Mouse (Mus musculus) lung, embryonic 15.5 days (tissue): Measurements from ENCODE around the gene Cabin1. TPM values are rescaled to one million over a fixed set of nuclear protein-coding genes. Genes with fewer than 3 reads are reported as not detected.

Experiments
- ATAC-seq: fragments of 200-750 bp; cut with Nextera tagmentation; 2 replicates; pipeline ENCODE4 v1.8.0; 2017; ENCODE audit warnings: moderate number of reproducible peaks, borderline replicate concordance; ENCODE audit not compliant: low FRiP score, low TSS enrichment; ENCODE audit errors: extremely low read depth
- H3K27ac ChIP-seq: fragments of 300-500 bp; sonication (generic); 2 replicates; pipeline ENCODE4 v1.5.1; 2015; ENCODE audit warnings: moderate library complexity, mild to moderate bottlenecking, inconsistent platforms
- H3K27me3 ChIP-seq: fragments of 300-500 bp; sonication (generic); 2 replicates; pipeline ENCODE4 v1.6.1; 2015; ENCODE audit warnings: inconsistent platforms
- H3K36me3 ChIP-seq: fragments of 300-500 bp; sonication (generic); 2 replicates; pipeline ENCODE4 v1.6.1; 2015; ENCODE audit warnings: inconsistent platforms
- H3K4me1 ChIP-seq: fragments of 300-500 bp; sonication (generic); 2 replicates; pipeline ENCODE4 v1.6.1; 2015; ENCODE audit warnings: inconsistent platforms
- H3K4me2 ChIP-seq: fragments of 300-500 bp; sonication (generic); 2 replicates; pipeline ENCODE4 v1.6.1; 2015; ENCODE audit warnings: inconsistent platforms, mild to moderate bottlenecking, moderate library complexity
- H3K4me3 ChIP-seq: fragments of 300-500 bp; sonication (generic); 2 replicates; pipeline ENCODE4 v1.5.1; 2015; ENCODE audit warnings: mild to moderate bottlenecking, inconsistent platforms
- H3K9ac ChIP-seq: fragments of 300-500 bp; sonication (generic); 2 replicates; pipeline ENCODE4 v1.6.1; 2015; ENCODE audit warnings: inconsistent platforms
- H3K9me3 ChIP-seq: fragments of 300-500 bp; sonication (generic); 2 replicates; pipeline ENCODE4 v1.6.1; 2016; ENCODE audit warnings: inconsistent platforms
- WGBS: fragments of 180-500 bp; shearing (Covaris S2); methylation state at CpG from one replicate; pipeline ENCODE4 v1.1.7; 2015; 5-methylcytosine and 5-hydroxymethylcytosine counted together
- polyA plus RNA-seq: library from polyadenylated mRNA; unstranded; fragments of >200 nt; fragmentation: Nextera tagmentation; extraction: Ambion mirVana; gene quantifications from 2 replicates; pipeline ENCODE4 v1.2.1, GENCODE M21; 2015

The Cabin1 gene
- polyA plus RNA-seq, 1 experiment from 2014 or later, result 38.7 TPM

DNA sequence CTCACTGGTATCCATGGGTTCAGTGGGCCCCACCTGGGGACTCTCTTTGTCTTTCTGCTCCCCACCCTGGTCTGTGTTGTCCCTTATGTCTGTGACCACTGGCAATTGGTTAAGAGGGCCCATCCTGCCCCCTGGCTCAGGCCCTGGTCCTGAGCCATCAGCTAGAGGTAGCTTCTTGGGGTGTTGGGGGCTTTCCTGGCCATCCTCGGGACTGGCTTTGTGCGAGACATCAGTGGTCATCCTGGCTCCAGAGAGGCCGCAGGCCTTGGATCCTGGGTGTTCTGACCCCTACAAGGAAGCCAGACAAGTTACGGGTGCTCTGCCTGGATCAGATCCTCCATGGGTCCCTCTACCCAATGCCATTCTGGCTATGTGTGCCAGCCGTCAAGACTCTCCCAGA is 107.0 kb downstream of the Cabin1 start:
- H3K4me1 ChIP-seq, result no peaks in the 10 kb centered on the region
- H3K4me3 ChIP-seq, result no peak overlapping the region
- no peak overlapping the region for H3K27ac ChIP-seq
- H3K36me3 ChIP-seq, result peaks cover 60% of the 10 kb centered on the region
- no peak overlapping the region for H3K9ac ChIP-seq
- no peak for ATAC-seq
- no peak overlapping the region for H3K4me2 ChIP-seq
- no peaks in the 10 kb centered on the region for H3K27me3 ChIP-seq
- H3K9me3 ChIP-seq, result no peaks in the 10 kb centered on the region
- 85% methylated on average over 5 of the region's 5 CpGs for WGBS

DNA sequence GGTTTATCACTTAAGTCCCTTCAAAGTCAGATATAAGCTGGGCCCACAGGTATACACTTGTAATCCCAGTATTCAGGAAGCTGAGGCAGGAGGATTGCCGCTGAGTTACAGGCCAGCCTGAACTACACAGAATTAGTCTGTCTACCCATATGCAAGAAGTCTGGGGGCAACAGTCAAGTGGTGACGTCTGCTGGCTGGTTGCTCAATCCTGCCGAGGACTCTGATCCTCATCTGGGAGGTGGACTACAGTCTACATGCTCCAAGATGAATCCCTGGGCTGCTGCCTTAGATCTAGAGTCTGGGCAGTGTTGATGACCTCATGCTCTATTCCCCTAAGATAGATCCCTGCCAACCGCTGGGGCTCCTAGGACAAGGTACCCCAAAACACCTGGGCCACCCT is 110.1 kb downstream of the Cabin1 start:
- H3K36me3 ChIP-seq, result peaks cover 84% of the 10 kb centered on the region
- H3K4me2 ChIP-seq, result no peak overlapping the region
- no peak overlapping the region for H3K4me3 ChIP-seq
- H3K9ac ChIP-seq, result no peak overlapping the region
- WGBS, result 88% methylated on average over 4 of the region's 4 CpGs
- no peak for ATAC-seq
- H3K9me3 ChIP-seq, result no peaks in the 10 kb centered on the region
- no peaks in the 10 kb centered on the region for H3K4me1 ChIP-seq
- H3K27me3 ChIP-seq, result no peaks in the 10 kb centered on the region
- no peak overlapping the region for H3K27ac ChIP-seq

DNA sequence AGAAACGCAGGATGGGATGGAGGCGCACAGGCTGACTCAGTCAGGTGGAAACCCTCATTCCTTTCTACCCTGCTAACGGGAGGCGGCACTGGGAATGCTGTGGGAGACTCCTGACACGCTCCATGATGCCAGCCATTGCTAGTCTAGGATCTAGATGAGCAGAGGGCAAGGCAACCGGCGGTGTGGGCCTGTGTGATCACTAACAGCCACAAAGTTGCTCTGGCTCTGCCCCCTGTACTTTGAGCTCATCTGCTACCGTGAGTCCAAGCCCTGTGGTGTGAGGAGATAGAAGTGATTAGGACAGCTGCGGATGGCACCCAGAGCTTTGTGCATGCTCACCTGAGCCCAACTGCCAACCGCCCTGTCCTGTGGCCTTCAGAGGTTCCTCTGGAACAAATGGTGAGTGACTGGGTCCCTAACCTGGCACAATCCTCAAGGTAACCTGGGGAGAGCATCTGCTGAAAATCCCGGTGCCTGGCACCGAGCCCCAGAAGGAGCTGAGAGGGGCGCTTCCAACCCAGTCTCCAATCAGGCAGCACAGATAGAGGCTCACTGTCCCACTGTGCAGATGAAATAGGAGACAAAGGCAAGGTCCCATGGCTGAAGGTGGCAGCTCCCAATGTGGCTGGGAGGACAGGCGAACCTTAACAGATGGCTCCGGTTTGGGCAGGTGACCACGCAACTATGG is 112.6 kb downstream of the Cabin1 start:
- Histone ChIP-seq H3K4me2 (no peak overlapping the region), H3K27me3 (no peaks in the 10 kb centered on the region), H3K9ac (no peak overlapping the region), H3K4me3 (no peak overlapping the region), H3K4me1 (no peaks in the 10 kb centered on the region), H3K27ac (no peak overlapping the region), H3K9me3 (no peaks in the 10 kb centered on the region), H3K36me3 (peaks cover 63% of the 10 kb centered on the region)
- WGBS, result 91% methylated on average over 16 of the region's 16 CpGs
- ATAC-seq, result no peak

DNA sequence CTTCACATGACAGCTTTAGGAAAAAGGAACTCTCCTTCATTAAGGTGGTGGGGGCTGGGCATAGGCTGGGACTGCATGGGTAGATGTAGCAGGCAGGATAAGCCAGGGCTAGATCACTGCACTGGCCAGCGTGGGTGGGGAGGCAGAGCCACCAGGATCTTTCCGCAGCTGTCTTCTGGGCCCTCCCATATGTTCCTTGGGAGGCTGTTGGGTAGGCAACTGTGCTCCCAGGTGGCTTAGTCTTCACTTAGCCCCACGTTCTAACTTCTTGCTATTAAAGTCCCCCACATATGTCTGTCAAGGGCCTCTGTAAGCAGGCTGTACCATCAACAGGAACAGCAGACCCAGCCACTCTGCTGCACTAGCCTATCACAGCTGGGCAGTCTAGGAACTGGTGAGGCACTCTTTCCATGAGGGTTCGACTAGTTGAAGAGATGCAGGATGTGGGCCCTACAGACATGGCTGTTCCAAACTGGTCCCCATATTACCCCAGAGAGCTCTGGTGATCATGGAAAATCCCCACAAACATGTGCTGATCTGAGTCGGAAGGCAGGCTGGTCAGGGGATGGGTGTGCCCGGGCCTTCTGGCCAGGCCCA is 113.7 kb downstream of the Cabin1 start:
- 87% methylated on average over 6 of the region's 6 CpGs for WGBS
- Histone ChIP-seq H3K27me3 (no peaks in the 10 kb centered on the region), H3K36me3 (peaks cover 61% of the 10 kb centered on the region), H3K9me3 (no peaks in the 10 kb centered on the region), H3K4me1 (no peaks in the 10 kb centered on the region), H3K9ac (no peak overlapping the region), H3K27ac (no peak overlapping the region), H3K4me3 (no peak overlapping the region), H3K4me2 (no peak overlapping the region)
- no peak for ATAC-seq

DNA sequence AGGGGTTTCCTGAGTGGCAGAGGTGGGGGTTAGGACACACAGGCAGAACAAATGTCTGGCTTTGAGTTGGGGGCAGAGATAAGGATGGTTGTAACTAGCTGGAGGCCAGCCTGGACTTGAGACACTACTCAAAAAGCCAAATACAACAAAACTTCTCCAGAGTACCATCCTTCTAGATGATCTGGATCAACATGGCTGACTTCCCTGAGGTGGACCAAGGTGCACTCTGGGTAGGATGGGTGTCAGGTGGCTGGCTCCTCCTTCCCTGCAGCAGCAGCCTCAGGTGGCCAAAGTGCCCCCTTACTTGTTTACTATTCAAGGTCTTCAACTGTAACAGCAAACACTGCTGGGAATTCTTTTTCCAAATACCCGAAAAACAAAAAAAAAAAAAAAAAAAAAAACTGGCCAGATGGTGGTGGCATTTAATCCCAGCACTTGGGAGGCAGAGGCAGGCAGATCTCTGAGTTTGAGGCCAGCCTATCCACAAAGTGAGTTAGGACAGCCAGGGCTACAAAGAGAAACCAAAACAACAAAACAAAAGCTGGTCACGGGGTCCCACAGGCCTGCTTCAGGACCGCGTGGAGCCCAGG is 114.6 kb downstream of the Cabin1 start:
- no peaks in the 10 kb centered on the region for H3K27me3 ChIP-seq
- 0 out of 2 replicates have a peak, but pooled peaks cover 1% of the 10 kb centered on the region for H3K4me1 ChIP-seq
- H3K9me3 ChIP-seq, result no peaks in the 10 kb centered on the region
- no peak for ATAC-seq
- H3K27ac ChIP-seq, result no peak overlapping the region
- H3K4me3 ChIP-seq, result no peak overlapping the region
- WGBS, result 92% methylated on average over 4 of the region's 4 CpGs
- H3K36me3 ChIP-seq, result peaks cover 57% of the 10 kb centered on the region
- no peak overlapping the region for H3K9ac ChIP-seq
- H3K4me2 ChIP-seq, result no peak overlapping the region

DNA sequence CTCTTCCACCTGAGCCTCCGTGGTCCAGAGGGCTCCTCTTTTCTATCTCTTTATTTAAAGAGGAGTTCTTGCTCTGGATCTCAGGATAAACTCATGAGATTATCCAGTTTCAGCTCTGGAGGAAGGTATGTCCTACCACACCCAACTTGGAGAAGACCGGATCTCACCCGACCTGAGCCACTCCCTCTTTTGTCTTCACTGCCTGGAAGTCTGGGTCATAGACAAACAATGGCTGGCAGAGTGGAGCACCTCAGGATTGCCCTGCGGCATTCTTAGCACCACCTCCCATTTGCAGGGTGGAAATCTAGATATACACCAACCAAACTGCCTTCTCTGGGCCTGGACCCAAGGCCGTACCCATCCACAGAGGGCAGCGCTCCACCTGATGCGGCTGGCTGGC is 115.1 kb downstream of the Cabin1 start:
- WGBS, result 83% methylated on average over 7 of the region's 7 CpGs
- Histone ChIP-seq H3K36me3 (peaks cover 54% of the 10 kb centered on the region), H3K27ac (no peak overlapping the region), H3K9ac (no peak overlapping the region), H3K27me3 (no peaks in the 10 kb centered on the region), H3K9me3 (no peaks in the 10 kb centered on the region), H3K4me3 (no peak overlapping the region), H3K4me2 (no peak overlapping the region), H3K4me1 (peaks cover 6% of the 10 kb centered on the region; the same call in 1 of the 2 replicates)
- ATAC-seq, result no peak

DNA sequence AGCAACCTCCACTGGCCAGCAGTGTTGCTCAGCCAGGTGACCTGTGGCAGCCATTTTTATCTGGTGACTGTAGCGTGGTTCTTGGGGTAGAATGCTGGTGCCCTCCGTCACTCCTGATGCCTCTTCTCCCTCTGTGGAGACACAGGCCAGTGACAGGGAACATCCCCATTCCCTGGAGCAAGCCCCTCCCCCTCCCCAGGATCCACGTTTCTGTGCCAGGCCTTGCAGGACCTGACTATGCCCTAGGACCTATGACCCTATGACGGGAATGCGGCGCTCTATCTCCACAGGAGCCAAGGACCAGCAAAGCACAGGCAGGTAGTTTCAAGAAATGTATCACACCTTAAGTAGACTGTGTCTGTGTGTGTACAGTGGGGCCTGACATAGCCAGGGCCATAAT is 116.0 kb downstream of the Cabin1 start:
- H3K27ac ChIP-seq, result peak overlapping the region; percentile 54; the same call in 1 of the 2 replicates
- H3K9ac ChIP-seq, result no peak overlapping the region
- no peaks in the 10 kb centered on the region for H3K9me3 ChIP-seq
- H3K36me3 ChIP-seq, result peaks cover 45% of the 10 kb centered on the region
- H3K4me1 ChIP-seq, result peaks cover 12% of the 10 kb centered on the region; the same call in 1 of the 2 replicates
- no peak overlapping the region for H3K4me3 ChIP-seq
- no peaks in the 10 kb centered on the region for H3K27me3 ChIP-seq
- WGBS, result 89% methylated on average over 6 of the region's 6 CpGs
- no peak overlapping the region for H3K4me2 ChIP-seq
- ATAC-seq, result no peak

DNA sequence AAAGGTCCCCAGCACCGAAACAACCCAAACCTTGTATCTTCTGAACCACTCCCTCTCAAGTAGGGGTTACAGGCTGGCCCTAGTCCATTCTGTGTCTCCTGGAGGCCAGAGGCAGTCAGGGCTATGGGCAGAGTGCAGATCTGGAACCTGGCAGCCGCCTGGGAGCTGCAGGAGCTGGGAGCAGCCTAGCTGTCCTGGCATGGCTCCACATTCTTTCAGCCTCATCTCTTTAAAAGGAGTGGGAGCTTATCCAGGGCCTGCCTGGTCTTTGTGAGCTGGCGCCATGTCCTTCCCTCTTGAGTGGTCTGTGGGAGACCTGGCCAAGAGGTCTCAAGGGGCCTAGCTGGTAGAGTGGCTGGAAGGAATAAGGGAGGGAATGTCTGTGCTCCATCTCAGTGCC is 116.8 kb downstream of the Cabin1 start:
- no peaks in the 10 kb centered on the region for H3K9me3 ChIP-seq
- peak; percentile 60 for ATAC-seq
- H3K4me1 ChIP-seq, result peaks cover 12% of the 10 kb centered on the region; the same call in 1 of the 2 replicates
- peaks cover 38% of the 10 kb centered on the region for H3K36me3 ChIP-seq
- H3K9ac ChIP-seq, result no peak overlapping the region
- no peaks in the 10 kb centered on the region for H3K27me3 ChIP-seq
- WGBS, result 53% methylated on average over 3 of the region's 3 CpGs
- H3K27ac ChIP-seq, result peak overlapping the region; percentile 54
- H3K4me2 ChIP-seq, result no peak overlapping the region
- H3K4me3 ChIP-seq, result no peak overlapping the region

DNA sequence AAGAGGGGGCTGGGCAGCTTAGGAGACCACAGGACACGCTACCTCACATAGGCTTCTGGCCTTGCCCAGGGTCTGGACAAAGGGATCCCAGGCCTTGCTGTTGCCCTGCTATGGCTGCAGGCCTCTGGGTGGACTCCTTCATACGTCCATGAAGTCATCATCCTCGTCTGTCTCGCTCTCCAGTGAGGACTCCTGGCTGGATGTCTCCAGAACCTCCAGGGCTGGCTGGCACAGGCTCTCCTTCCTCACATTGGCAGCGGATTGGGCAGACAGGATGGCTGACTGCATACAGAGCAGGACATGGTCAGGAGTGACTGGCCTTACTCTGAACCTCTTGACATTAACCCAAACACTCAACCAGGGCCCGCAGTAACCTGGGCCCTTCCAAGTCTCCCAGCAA is 117.7 kb downstream of the Cabin1 start:
- peaks cover 28% of the 10 kb centered on the region for H3K36me3 ChIP-seq
- no peak for ATAC-seq
- peaks cover 12% of the 10 kb centered on the region; the same call in 1 of the 2 replicates for H3K4me1 ChIP-seq
- 86% methylated on average over 6 of the region's 6 CpGs for WGBS
- H3K4me3 ChIP-seq, result no peak overlapping the region
- H3K9ac ChIP-seq, result no peak overlapping the region
- no peaks in the 10 kb centered on the region for H3K27me3 ChIP-seq
- peak overlapping the region; percentile 54; the same call in 1 of the 2 replicates for H3K27ac ChIP-seq
- no peak overlapping the region for H3K4me2 ChIP-seq
- H3K9me3 ChIP-seq, result no peaks in the 10 kb centered on the region

DNA sequence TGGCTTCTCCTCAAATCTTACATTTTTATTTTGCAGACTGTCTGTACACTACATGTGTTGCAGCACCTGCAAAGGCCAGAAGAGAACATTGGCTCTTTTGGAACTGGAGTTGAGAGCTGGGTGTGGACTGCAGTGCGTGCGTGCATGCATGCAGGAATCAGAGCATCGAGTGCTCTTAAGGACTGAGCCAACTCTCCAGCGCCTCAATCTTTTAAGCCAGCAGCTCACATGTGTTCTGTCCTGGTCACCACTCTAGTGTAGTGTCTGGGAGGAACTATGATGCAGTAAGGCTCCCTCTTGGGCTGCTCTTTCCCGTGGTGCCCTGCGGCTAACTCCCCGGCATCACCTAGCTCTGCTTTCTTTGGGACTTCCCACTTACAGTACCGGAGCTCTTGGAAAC is 118.5 kb downstream of the Cabin1 start:
- Histone ChIP-seq H3K36me3 (peaks cover 20% of the 10 kb centered on the region), H3K27me3 (no peaks in the 10 kb centered on the region), H3K27ac (no peak overlapping the region), H3K9me3 (no peaks in the 10 kb centered on the region), H3K9ac (no peak overlapping the region), H3K4me3 (no peak overlapping the region), H3K4me1 (peaks cover 12% of the 10 kb centered on the region; the same call in 1 of the 2 replicates), H3K4me2 (no peak overlapping the region)
- ATAC-seq, result no peak
- WGBS, result 77% methylated on average over 8 of the region's 8 CpGs

DNA sequence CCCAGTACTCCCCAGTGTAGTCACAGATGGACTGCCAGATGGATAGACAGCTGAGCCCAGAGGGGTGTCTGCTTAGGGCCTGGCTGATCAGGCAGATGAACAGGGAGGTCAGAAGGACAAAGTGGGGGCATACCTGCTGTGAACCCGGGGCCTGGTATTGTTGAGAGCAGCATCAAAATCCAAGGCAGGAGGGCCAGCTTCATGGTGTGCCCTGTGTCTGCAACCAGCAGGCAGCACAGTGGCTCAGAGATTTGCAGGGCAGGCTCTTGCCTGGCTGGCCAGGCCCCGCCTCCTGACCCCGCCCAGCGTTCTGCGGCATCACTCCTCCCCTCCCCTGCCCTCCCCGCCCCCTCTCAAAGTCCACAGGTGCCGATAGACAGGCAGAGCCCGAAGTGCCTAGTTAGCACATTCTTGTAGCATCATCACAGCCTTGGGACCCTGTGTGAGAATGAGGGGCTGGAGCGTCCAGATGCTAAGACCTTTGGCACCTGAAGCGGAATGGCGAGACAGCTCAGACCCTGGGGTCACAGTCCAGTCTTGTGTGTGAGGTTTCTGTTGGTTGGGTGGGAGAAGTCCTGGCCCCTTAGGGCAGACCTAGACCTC is 120.3 kb downstream of the Cabin1 start, which contains the start of gene Susd2:
TSS of gene Susd2 (minus strand) at position 268 of the 603 bp plus-strand sequence.
- no peak within 1 kb of the TSS for H3K4me3 ChIP-seq
- H3K4me2 ChIP-seq, result peak within 1 kb of the TSS; percentile 26; the same call in 1 of the 2 replicates
- H3K4me1 ChIP-seq, result peaks cover 12% of the 10 kb centered on the region; the same call in 1 of the 2 replicates
- no peaks in the 10 kb centered on the region for H3K27me3 ChIP-seq
- H3K9me3 ChIP-seq, result no peaks in the 10 kb centered on the region
- ATAC-seq, result peak; percentile 33
- H3K36me3 ChIP-seq, result 0 out of 2 replicates have a peak, but pooled peaks cover 8% of the 10 kb centered on the region
- no peak within 1 kb of the TSS for H3K9ac ChIP-seq
- no peak within 1 kb of the TSS for H3K27ac ChIP-seq
- WGBS, result 6% methylated on average over 11 of the region's 11 CpGs
